Comparison of ENCODE assay signal across 25 mouse cellular contexts in the genomic region with DNA sequence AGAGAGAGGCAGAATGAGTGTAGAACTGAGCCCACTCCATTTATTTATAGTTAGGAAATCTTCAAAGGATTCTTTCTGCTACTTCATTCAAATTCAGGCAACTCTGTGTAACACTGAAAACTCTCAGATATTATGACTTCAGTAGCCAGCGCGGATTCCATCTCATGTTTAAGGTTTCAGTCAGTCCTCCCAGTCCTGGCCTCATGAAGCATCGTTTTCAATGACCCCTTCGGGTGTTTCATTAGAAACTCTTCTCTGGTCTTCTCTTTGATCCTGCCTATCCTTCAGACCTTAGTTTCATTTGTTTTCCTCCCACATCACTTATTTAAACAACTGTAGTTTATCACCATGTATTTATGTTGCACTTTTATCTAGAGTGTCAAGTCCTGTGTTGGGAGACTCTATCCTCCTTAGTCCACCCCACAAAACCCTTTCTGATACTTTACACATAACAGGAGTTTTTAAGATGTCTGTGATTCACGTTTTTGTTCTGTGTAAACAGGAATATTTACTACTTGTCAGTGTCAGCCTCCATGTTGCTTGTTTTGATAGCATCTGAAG.
"Had no signal": no experiment of that assay in that cellular context is flagged by ENCODE, and none has a peak within 500 bp of the region (broad histone marks: within the 10 kb centered on the region; RNA-seq: fewer than 3 reads in every experiment).

No protein-coding gene starts in this region.

- H3K27ac ChIP-seq: heart, adult 2 months; heart, embryonic 13.5 days; heart, embryonic 15.5 days; hindbrain, embryonic 13.5 days; hindbrain, embryonic 15.5 days; hindbrain, postnatal 0 days; left cerebral cortex, adult 2 months; limb, embryonic 10.5 days; limb, embryonic 12.5 days; liver, embryonic 13.5 days; liver, embryonic 15.5 days had no signal

- H3K27me3 ChIP-seq: heart, embryonic 13.5 days; heart, embryonic 15.5 days; hindbrain, embryonic 13.5 days; hindbrain, embryonic 15.5 days; limb, embryonic 12.5 days; liver, embryonic 13.5 days; liver, embryonic 15.5 days had no signal

- H3K4me1 ChIP-seq: hindbrain, embryonic 15.5 days; limb, embryonic 12.5 days; liver, embryonic 13.5 days; liver, embryonic 15.5 days had no signal

- H3K4me2 ChIP-seq: heart, embryonic 11.5 days; heart, embryonic 13.5 days; heart, embryonic 15.5 days; hindbrain, embryonic 13.5 days; hindbrain, embryonic 15.5 days; limb, embryonic 12.5 days; liver, embryonic 11.5 days; liver, embryonic 13.5 days; liver, embryonic 15.5 days had no signal

- H3K9me3 ChIP-seq: heart, embryonic 13.5 days; heart, embryonic 15.5 days; hindbrain, embryonic 13.5 days; hindbrain, embryonic 15.5 days; limb, embryonic 10.5 days; limb, embryonic 12.5 days; liver, embryonic 13.5 days; liver, embryonic 15.5 days had no signal

- H3K4me3 ChIP-seq: heart, adult 2 months; heart, embryonic 13.5 days; heart, embryonic 15.5 days; hindbrain, embryonic 13.5 days; hindbrain, embryonic 15.5 days; left cerebral cortex, adult 2 months; limb, embryonic 10.5 days; limb, embryonic 12.5 days; liver, embryonic 13.5 days; liver, embryonic 15.5 days had no signal

- ATAC-seq: forebrain, postnatal 0 days; hindbrain, postnatal 0 days; intestine, embryonic 16.5 days; liver, postnatal 0 days had no signal

- H3K36me3 ChIP-seq: heart, embryonic 13.5 days; heart, embryonic 15.5 days; hindbrain, embryonic 13.5 days; hindbrain, embryonic 15.5 days; limb, embryonic 10.5 days; limb, embryonic 12.5 days; liver, embryonic 13.5 days; liver, embryonic 15.5 days had no signal

- H3K9ac ChIP-seq: forebrain, postnatal 0 days; heart, embryonic 13.5 days; heart, embryonic 15.5 days; hindbrain, embryonic 13.5 days; hindbrain, embryonic 15.5 days; limb, embryonic 12.5 days; liver, embryonic 13.5 days; liver, embryonic 15.5 days; liver, postnatal 0 days had no signal

- DNase-seq: forebrain, postnatal 0 days; gastrocnemius, postnatal 14 days; gastrocnemius, postnatal 36 days; heart, adult 11 months; heart, adult 2 months; heart, postnatal 14 days; heart, postnatal 36 days; kidney, adult 11 months; kidney, adult 2 months; kidney, postnatal 10 days; liver; liver, embryonic 13.5 days; liver, postnatal 0 days had no signal
